Mouse (Mus musculus) CH12.LX (cell line): ENCODE measurements around the gene Iyd.

Source experiments
- E2F4 ChIP-seq: IDR thresholded peaks from 2 replicates; pipeline ENCODE4 v1.6.1; 2011; ENCODE audit warnings: low read depth, low read length, improper control_type of control experiment; ENCODE audit not compliant: insufficient replicate concordance
- JUN ChIP-seq: IDR thresholded peaks from 2 replicates; pipeline ENCODE4 v1.6.1; 2011; ENCODE audit warnings: low read depth, mild to moderate bottlenecking, low read length, improper control_type of control experiment, moderate library complexity; ENCODE audit not compliant: insufficient read depth
- JUND ChIP-seq: conservative IDR thresholded peaks from 2 replicates; pipeline ENCODE4 v1.6.1; 2011; ENCODE audit warnings: low read depth, low read length, improper control_type of control experiment
- POLR2A ChIP-seq: IDR thresholded peaks from 2 replicates; pipeline ENCODE4 v1.6.1; 2011; ENCODE audit warnings: low read depth, mild to moderate bottlenecking, improper control_type of control experiment, low read length
- TCF12 ChIP-seq: IDR thresholded peaks from 2 replicates; pipeline ENCODE4 v1.6.1; 2014; ENCODE audit warnings: low read depth, mild to moderate bottlenecking, inconsistent platforms, low read length, improper control_type of control experiment
- USF1 ChIP-seq: IDR thresholded peaks from 2 replicates; pipeline ENCODE4 v1.6.1; 2014; ENCODE audit warnings: low read depth, mild to moderate bottlenecking, inconsistent platforms, low read length, improper control_type of control experiment

DNA sequence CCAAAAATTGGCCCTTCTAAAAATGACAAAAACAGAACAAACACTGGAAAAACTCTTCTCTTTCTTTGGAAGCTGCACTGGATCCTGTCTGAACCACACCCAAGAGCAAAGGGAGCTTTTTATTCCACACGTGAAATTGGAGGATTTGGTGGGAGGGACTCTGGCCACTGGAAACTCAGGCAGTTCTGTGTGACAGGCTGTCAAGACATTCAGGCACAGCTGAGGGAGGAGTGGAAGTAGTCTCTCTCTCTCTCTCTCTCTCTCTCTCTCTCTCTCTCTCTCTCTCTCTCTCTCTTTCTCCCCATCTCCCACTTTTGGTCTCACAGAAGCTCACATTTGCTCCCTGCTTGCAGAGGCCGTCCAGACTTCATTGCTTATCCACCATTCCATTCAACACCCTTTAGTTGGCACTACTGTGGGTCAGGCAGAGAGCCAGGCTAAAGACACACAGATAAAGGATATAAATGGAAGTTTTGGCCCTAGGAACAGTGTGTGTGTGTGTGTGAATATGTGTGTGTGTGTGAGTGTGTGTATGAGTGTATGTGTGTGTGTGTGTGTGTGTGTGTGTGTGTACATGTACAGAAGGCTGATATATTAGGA, 14.5 kb upstream of the Iyd start:
- no peak for TF ChIP-seq JUN
- TF ChIP-seq TCF12: no peak
- TF ChIP-seq USF1: no peak
- TF ChIP-seq JUND: no peak
- no peak for TF ChIP-seq POLR2A
- TF ChIP-seq E2F4: no peak
